In genomic region chr19:5433951-5434350, GRCm38 (mm10) we compare ENCODE assay signal across 8 mouse cellular contexts. TPM values are rescaled to one million over a fixed set of nuclear protein-coding genes. Genes with fewer than 3 reads are reported as not detected.
A peak's percentile ranks its signal among the peaks of the same experiment; 100 is the strongest.
DNase-seq lines count a peak whose midpoint lies in the region; ATAC-seq and TF ChIP-seq lines count a peak whose summit lies in the region.

No protein-coding gene starts in this region.

- peak overlapping the region; percentile 42; the same call in 1 of the 2 replicates for H3K9ac ChIP-seq in kidney, embryonic 15.5 days
- peak overlapping the region; percentile 39 for H3K9ac ChIP-seq in hindbrain, embryonic 14.5 days
- peak overlapping the region; percentile 40; the same call in 1 of the 2 replicates for H3K9ac ChIP-seq in midbrain, embryonic 14.5 days (replicated peaks; ENCODE audit: low read length)

- H3K4me1 ChIP-seq in kidney, embryonic 15.5 days = peaks cover 19% of the 10 kb centered on the region
- H3K4me1 ChIP-seq in bone marrow, adult 2 months (ENCODE audit: control insufficient read depth, insufficient read depth, low read length) = no peaks in the 10 kb centered on the region; the same call in 1 of the 2 replicates
- H3K4me1 ChIP-seq in hindbrain, embryonic 14.5 days (replicated peaks; ENCODE audit: control insufficient read depth, insufficient read depth, low read length) = peaks cover 6% of the 10 kb centered on the region
- H3K4me1 ChIP-seq in midbrain, embryonic 14.5 days (ENCODE audit: control insufficient read depth, insufficient read depth, low read length) = peaks cover 8% of the 10 kb centered on the region; the same call in 1 of the 2 replicates

- H3K36me3 ChIP-seq in kidney, embryonic 15.5 days = no peaks in the 10 kb centered on the region
- 0 out of 2 replicates have a peak, but pooled peaks cover under 1% of the 10 kb centered on the region for H3K36me3 ChIP-seq in hindbrain, embryonic 14.5 days (replicated peaks; ENCODE audit: control insufficient read depth, insufficient read depth)
- peaks cover 6% of the 10 kb centered on the region for H3K36me3 ChIP-seq in midbrain, embryonic 14.5 days (ENCODE audit: control insufficient read depth, insufficient read depth, low read length)

- H3K9me3 ChIP-seq in kidney, embryonic 15.5 days (replicated peaks) = no peaks in the 10 kb centered on the region
- no peaks in the 10 kb centered on the region for H3K9me3 ChIP-seq in hindbrain, embryonic 14.5 days (ENCODE audit: control insufficient read depth, low read length)
- no peaks in the 10 kb centered on the region for H3K9me3 ChIP-seq in midbrain, embryonic 14.5 days (ENCODE audit: control insufficient read depth, low read length)

- peak overlapping the region; percentile 41 for H3K4me3 ChIP-seq in kidney, embryonic 15.5 days (replicated peaks)
- peak overlapping the region; percentile 73 for H3K4me3 ChIP-seq in bone marrow, adult 2 months (replicated peaks; ENCODE audit: control insufficient read depth, low read depth, low read length)
- H3K4me3 ChIP-seq in hindbrain, embryonic 14.5 days (replicated peaks; ENCODE audit: low read length) = no peak overlapping the region
- no peak overlapping the region for H3K4me3 ChIP-seq in midbrain, embryonic 14.5 days (replicated peaks; ENCODE audit: low read depth, low read length)

- no peak for TF ChIP-seq CTCF in bone marrow, adult 2 months (IDR thresholded peaks at IDR 0.05; ENCODE audit: control insufficient read depth, insufficient read depth, low read length)

- TF ChIP-seq POLR2A in bone marrow, adult 2 months (IDR thresholded peaks at IDR 0.05; ENCODE audit: borderline replicate concordance, control insufficient read depth, low read depth, low read length) = no peak

- 62% methylated on average over 7 of the region's 7 CpGs for WGBS in kidney, embryonic 15.5 days
- 50% methylated on average over 7 of the region's 7 CpGs for WGBS in bone marrow, adult 2 months
- WGBS in hindbrain, embryonic 14.5 days = 75% methylated on average over 7 of the region's 7 CpGs
- WGBS in midbrain, embryonic 14.5 days = 70% methylated on average over 7 of the region's 7 CpGs

- peak overlapping the region; percentile 82 for H3K27ac ChIP-seq in kidney, embryonic 15.5 days
- H3K27ac ChIP-seq in bone marrow, adult 2 months (ENCODE audit: control insufficient read depth, insufficient read depth, low read depth, low read length, poor library complexity) = no peak overlapping the region
- H3K27ac ChIP-seq in hindbrain, embryonic 14.5 days = peak overlapping the region; percentile 43; the same call in 1 of the 2 replicates
- no peak overlapping the region for H3K27ac ChIP-seq in midbrain, embryonic 14.5 days (replicated peaks; ENCODE audit: low read depth, low read length)

- no peak for ATAC-seq in kidney, embryonic 15.5 days (replicated peaks; ENCODE audit: low FRiP score)
- ATAC-seq in hindbrain, embryonic 14.5 days (ENCODE audit: low FRiP score) = no peak
- ATAC-seq in midbrain, embryonic 14.5 days (ENCODE audit: low FRiP score, low TSS enrichment) = no peak

- no peak for DNase-seq in kidney, adult 8-10 months
- DNase-seq in hindbrain, embryonic 14.5 days (ENCODE audit: low spot score) = no peak
- no peak for DNase-seq in midbrain, embryonic 14.5 days
- DNase-seq in retina, postnatal 1 day = no peak
- DNase-seq in adrenal gland, postnatal 4 days (ENCODE audit: low spot score in 2 of 2) = no peak
- no peak for DNase-seq in spleen, postnatal 14 days (ENCODE audit: low spot score in 2 of 2)

- no peaks in the 10 kb centered on the region for H3K27me3 ChIP-seq in kidney, embryonic 15.5 days
- no peaks in the 10 kb centered on the region for H3K27me3 ChIP-seq in hindbrain, embryonic 14.5 days (ENCODE audit: control insufficient read depth, insufficient read depth, low read length)
- no peaks in the 10 kb centered on the region for H3K27me3 ChIP-seq in midbrain, embryonic 14.5 days (ENCODE audit: control insufficient read depth, insufficient read depth, low read length)

- H3K4me2 ChIP-seq in kidney, embryonic 15.5 days = peak overlapping the region; percentile 78
- peak overlapping the region; percentile 51 for H3K4me2 ChIP-seq in hindbrain, embryonic 14.5 days (replicated peaks)
- peak overlapping the region; percentile 47; the same call in 1 of the 2 replicates for H3K4me2 ChIP-seq in midbrain, embryonic 14.5 days (ENCODE audit: low read length)

RNA-seq across cellular contexts. Expression of gene AI837181, which starts 9.0 kb away (rescaled TPM):
- polyA plus RNA-seq in kidney, embryonic 15.5 days (2015; fragmentation: Nextera tagmentation; extraction: Ambion mirVana) = 54.2 and 59.0 TPM in 2 replicates
- 7.0 and 21.5 TPM in 2 replicates for polyA plus RNA-seq in bone marrow, adult 2 months (2011; ENCODE audit: insufficient read depth, insufficient read length, low replicate concordance, missing spikeins)
- 61.3 and 66.0 TPM in 2 replicates for polyA plus RNA-seq in hindbrain, embryonic 14.5 days (2014; fragmentation: Nextera tagmentation; extraction: Ambion mirVana)
- 53.7 and 65.2 TPM in 2 replicates for polyA plus RNA-seq in midbrain, embryonic 14.5 days (2014; fragmentation: Nextera tagmentation; extraction: Ambion mirVana)
- total RNA-seq in adrenal gland, postnatal 4 days (2021) = 10 to 100 TPM; 55.1 to 56.7 TPM

RNA-seq across cellular contexts. Expression of gene Drap1, which starts 9.2 kb away (rescaled TPM):
- polyA plus RNA-seq in kidney, embryonic 15.5 days (2015; fragmentation: Nextera tagmentation; extraction: Ambion mirVana) = 248 and 250 TPM in 2 replicates
- 169 and 195 TPM in 2 replicates for polyA plus RNA-seq in bone marrow, adult 2 months (2011; ENCODE audit: insufficient read depth, insufficient read length, low replicate concordance, missing spikeins)
- polyA plus RNA-seq in hindbrain, embryonic 14.5 days (2014; fragmentation: Nextera tagmentation; extraction: Ambion mirVana) = 237 and 253 TPM in 2 replicates
- 225 and 299 TPM in 2 replicates for polyA plus RNA-seq in midbrain, embryonic 14.5 days (2014; fragmentation: Nextera tagmentation; extraction: Ambion mirVana)
- 100 to 1,000 TPM; 236 to 266 TPM for total RNA-seq in adrenal gland, postnatal 4 days (2021)

RNA-seq across cellular contexts. Expression of gene Fosl1, which starts 13.4 kb away (rescaled TPM):
- polyA plus RNA-seq in kidney, embryonic 15.5 days (2015; fragmentation: Nextera tagmentation; extraction: Ambion mirVana) = 0.39 TPM in 1 of 2 replicates, not detected in the other
- not detected in 2 replicates for polyA plus RNA-seq in bone marrow, adult 2 months (2011; ENCODE audit: insufficient read depth, insufficient read length, low replicate concordance, missing spikeins)
- not detected in 2 replicates for polyA plus RNA-seq in hindbrain, embryonic 14.5 days (2014; fragmentation: Nextera tagmentation; extraction: Ambion mirVana)
- polyA plus RNA-seq in midbrain, embryonic 14.5 days (2014; fragmentation: Nextera tagmentation; extraction: Ambion mirVana) = not detected in 2 replicates
- under 1 TPM in 1 of 2 experiments, not detected in 1; 0.20 TPM for total RNA-seq in adrenal gland, postnatal 4 days (2021)

RNA-seq across cellular contexts. Expression of gene Ccdc85b, which starts 23.7 kb away (rescaled TPM):
- 10.1 and 11.3 TPM in 2 replicates for polyA plus RNA-seq in kidney, embryonic 15.5 days (2015; fragmentation: Nextera tagmentation; extraction: Ambion mirVana)
- 4.3 and 8.0 TPM in 2 replicates for polyA plus RNA-seq in bone marrow, adult 2 months (2011; ENCODE audit: insufficient read depth, insufficient read length, low replicate concordance, missing spikeins)
- polyA plus RNA-seq in hindbrain, embryonic 14.5 days (2014; fragmentation: Nextera tagmentation; extraction: Ambion mirVana) = 10.4 and 10.9 TPM in 2 replicates
- 7.6 and 9.1 TPM in 2 replicates for polyA plus RNA-seq in midbrain, embryonic 14.5 days (2014; fragmentation: Nextera tagmentation; extraction: Ambion mirVana)
- total RNA-seq in adrenal gland, postnatal 4 days (2021) = 10 to 100 TPM; 10.4 to 10.6 TPM

RNA-seq across cellular contexts. Expression of gene Fibp, which starts 26.5 kb away (rescaled TPM):
- 119 and 128 TPM in 2 replicates for polyA plus RNA-seq in kidney, embryonic 15.5 days (2015; fragmentation: Nextera tagmentation; extraction: Ambion mirVana)
- 76.0 and 88.6 TPM in 2 replicates for polyA plus RNA-seq in bone marrow, adult 2 months (2011; ENCODE audit: insufficient read depth, insufficient read length, low replicate concordance, missing spikeins)
- polyA plus RNA-seq in hindbrain, embryonic 14.5 days (2014; fragmentation: Nextera tagmentation; extraction: Ambion mirVana) = 145 and 151 TPM in 2 replicates
- 169 and 199 TPM in 2 replicates for polyA plus RNA-seq in midbrain, embryonic 14.5 days (2014; fragmentation: Nextera tagmentation; extraction: Ambion mirVana)
- 100 to 1,000 TPM; 134 to 137 TPM for total RNA-seq in adrenal gland, postnatal 4 days (2021)

Comparison
In these comparisons a context has a peak if more than half of its experiments do, and no peak if none do; other contexts are left out.
1. H3K27ac ChIP-seq: peak in kidney, embryonic 15.5 days (single experiment) and hindbrain, embryonic 14.5 days (single experiment); none in bone marrow, adult 2 months (single experiment) and midbrain, embryonic 14.5 days (single experiment).
2. H3K4me3 ChIP-seq: peak in kidney, embryonic 15.5 days (single experiment) and bone marrow, adult 2 months (single experiment); none in hindbrain, embryonic 14.5 days (single experiment) and midbrain, embryonic 14.5 days (single experiment).
3. Peak in every context shown above with its lines, with median percentiles within 50 percentile points of each other: H3K4me2 ChIP-seq and H3K9ac ChIP-seq.